Comparison of ENCODE assay signal across 12 mouse cellular contexts in genomic region chr9:69164653-69165052, GRCm38 (mm10).
DNase-seq lines count a peak whose midpoint lies in the region; ATAC-seq lines count a peak whose summit lies in the region.
"Had no signal": no experiment of that assay in that cellular context is flagged by ENCODE, and none has a peak within 500 bp of the region (broad histone marks: within the 10 kb centered on the region; RNA-seq: fewer than 3 reads in every experiment).

No protein-coding gene starts in this region.

- H3K4me3 ChIP-seq in hindbrain, embryonic 12.5 days = no peak overlapping the region
- H3K4me3 ChIP-seq: left cerebral cortex, adult 2 months; myocyte had no signal

- 64% methylated on average over 7 of the region's 7 CpGs for WGBS in hindbrain, embryonic 12.5 days

- peaks cover 4% of the 10 kb centered on the region; the same call in 1 of the 2 replicates for H3K9me3 ChIP-seq in hindbrain, embryonic 12.5 days (replicated peaks)

- no peak for ATAC-seq in hindbrain, embryonic 12.5 days (ENCODE audit: low FRiP score)

- no peak overlapping the region for H3K27ac ChIP-seq in hindbrain, embryonic 12.5 days
- H3K27ac ChIP-seq: left cerebral cortex, adult 2 months had no signal

- no peaks in the 10 kb centered on the region for H3K36me3 ChIP-seq in hindbrain, embryonic 12.5 days

- H3K4me2 ChIP-seq in hindbrain, embryonic 12.5 days (replicated peaks) = no peak overlapping the region
- H3K4me2 ChIP-seq: liver, embryonic 11.5 days had no signal

- H3K27me3 ChIP-seq in hindbrain, embryonic 12.5 days = no peaks in the 10 kb centered on the region

- DNase-seq in frontal cortex, postnatal 36 days (ENCODE audit: low spot score in 2 of 2) = peak; percentile 5 to 6
- DNase-seq in frontal cortex, postnatal 10 days (ENCODE audit: low spot score in 2 of 2) = no peak
- peak; percentile 38 for DNase-seq in urinary bladder, postnatal 14 days (ENCODE audit: low spot score)
- DNase-seq in urinary bladder, adult 18-20 months (ENCODE audit: low spot score in 2 of 2) = no peak
- DNase-seq in heart, postnatal 25 days (ENCODE audit: low spot score) = peak; percentile 69
- DNase-seq in right cerebral cortex, postnatal 4 days = no peak
- DNase-seq in cerebellum, adult 8-10 months = no peak
- DNase-seq: kidney, postnatal 36 days had no signal

- H3K9ac ChIP-seq in hindbrain, embryonic 12.5 days = no peak overlapping the region

- H3K4me1 ChIP-seq in hindbrain, embryonic 12.5 days = no peaks in the 10 kb centered on the region

- intact Hi-C loops in heart, postnatal 25 days (cut with DNase I) = no loop called here

Comparison
In these comparisons a context has a peak if more than half of its experiments do, and no peak if none do; other contexts are left out.
1. DNase-seq: peak in frontal cortex, postnatal 36 days (2 of 2), urinary bladder, postnatal 14 days (single experiment) and heart, postnatal 25 days (single experiment); none in frontal cortex, postnatal 10 days (0 of 2), urinary bladder, adult 18-20 months (0 of 2), right cerebral cortex, postnatal 4 days (single experiment) and cerebellum, adult 8-10 months (single experiment).